11 mouse cellular contexts compared by ENCODE assay signal in genomic region chr12:108220621-108221020, GRCm38 (mm10). TPM values are rescaled to one million over a fixed set of nuclear protein-coding genes. Genes with fewer than 3 reads are reported as not detected.
A peak's percentile ranks its signal among the peaks of the same experiment; 100 is the strongest.
DNase-seq lines count a peak whose midpoint lies in the region; ATAC-seq lines count a peak whose summit lies in the region.
"Had no signal": no experiment of that assay in that cellular context is flagged by ENCODE, and none has a peak within 500 bp of the region (broad histone marks: within the 10 kb centered on the region; RNA-seq: fewer than 3 reads in every experiment).

No protein-coding gene starts in this region.

- no peaks in the 10 kb centered on the region for H3K9me3 ChIP-seq in heart, embryonic 10.5 days
- H3K9me3 ChIP-seq in embryonic facial prominence, embryonic 10.5 days, result no peaks in the 10 kb centered on the region
- H3K9me3 ChIP-seq in hindbrain, embryonic 13.5 days, result no peaks in the 10 kb centered on the region
- H3K9me3 ChIP-seq in midbrain, embryonic 14.5 days (ENCODE audit: control insufficient read depth, low read length), result no peaks in the 10 kb centered on the region

- 0 out of 2 replicates have a peak, but pooled peaks cover 3% of the 10 kb centered on the region for H3K36me3 ChIP-seq in heart, embryonic 10.5 days
- H3K36me3 ChIP-seq in embryonic facial prominence, embryonic 10.5 days (replicated peaks), result peaks cover 6% of the 10 kb centered on the region
- H3K36me3 ChIP-seq in hindbrain, embryonic 13.5 days, result no peaks in the 10 kb centered on the region
- no peaks in the 10 kb centered on the region for H3K36me3 ChIP-seq in midbrain, embryonic 14.5 days (ENCODE audit: control insufficient read depth, insufficient read depth, low read length)

- ATAC-seq in hindbrain, embryonic 13.5 days (ENCODE audit: low FRiP score), result peak; percentile 36; the same call in 1 of the 2 replicates
- ATAC-seq in midbrain, embryonic 14.5 days (ENCODE audit: low FRiP score, low TSS enrichment), result peak; percentile 28; the same call in 1 of the 2 replicates
- ATAC-seq in activated CD4-positive, CD25-positive, alpha-beta regulatory T cell, adult 4 months, result no peak
- ATAC-seq in erythroid progenitor cell, adult 5-6 weeks (replicated peaks; ENCODE audit: low FRiP score, poor library complexity, severe bottlenecking), result no peak
- no peak for ATAC-seq in inflammation-experienced regulatory T-cells, adult 6 months

- peak overlapping the region; percentile 73; the same call in 1 of the 2 replicates for H3K27ac ChIP-seq in heart, embryonic 10.5 days
- H3K27ac ChIP-seq in embryonic facial prominence, embryonic 10.5 days (replicated peaks), result peak overlapping the region; percentile 57
- peak overlapping the region; percentile 92 for H3K27ac ChIP-seq in hindbrain, embryonic 13.5 days
- H3K27ac ChIP-seq in midbrain, embryonic 14.5 days (replicated peaks; ENCODE audit: low read depth, low read length), result peak overlapping the region; percentile 41
- H3K27ac ChIP-seq: liver, embryonic 14.5 days had no signal

- no peak overlapping the region for H3K9ac ChIP-seq in hindbrain, embryonic 13.5 days
- H3K9ac ChIP-seq in midbrain, embryonic 14.5 days (replicated peaks; ENCODE audit: low read length), result no peak overlapping the region
- H3K9ac ChIP-seq: liver, embryonic 14.5 days had no signal

- no peak overlapping the region for H3K4me3 ChIP-seq in heart, embryonic 10.5 days
- no peak overlapping the region for H3K4me3 ChIP-seq in embryonic facial prominence, embryonic 10.5 days
- H3K4me3 ChIP-seq in hindbrain, embryonic 13.5 days, result no peak overlapping the region
- H3K4me3 ChIP-seq in midbrain, embryonic 14.5 days (replicated peaks; ENCODE audit: low read depth, low read length), result no peak overlapping the region

- no peak for DNase-seq in heart, embryonic 10.5 days (ENCODE audit: low spot score)
- no peak for DNase-seq in heart, adult 8-10 months (ENCODE audit: low spot score)
- no peak for DNase-seq in embryonic facial prominence, embryonic 10.5 days (ENCODE audit: low spot score)
- peak; percentile 49 for DNase-seq in midbrain, embryonic 14.5 days
- DNase-seq: gastrocnemius, postnatal 25 days; heart, postnatal 14 days had no signal

- H3K4me1 ChIP-seq in heart, embryonic 10.5 days, result peaks cover 91% of the 10 kb centered on the region
- H3K4me1 ChIP-seq in embryonic facial prominence, embryonic 10.5 days, result peaks cover 91% of the 10 kb centered on the region
- H3K4me1 ChIP-seq in hindbrain, embryonic 13.5 days (replicated peaks), result peaks cover 91% of the 10 kb centered on the region
- H3K4me1 ChIP-seq in midbrain, embryonic 14.5 days (ENCODE audit: control insufficient read depth, insufficient read depth, low read length), result peaks cover 63% of the 10 kb centered on the region

- 76% methylated on average over 12 of the region's 12 CpGs for WGBS in heart, embryonic 10.5 days
- WGBS in embryonic facial prominence, embryonic 10.5 days, result 74% methylated on average over 12 of the region's 12 CpGs
- WGBS in hindbrain, embryonic 13.5 days, result 50% methylated on average over 12 of the region's 12 CpGs
- WGBS in midbrain, embryonic 14.5 days, result 56% methylated on average over 12 of the region's 12 CpGs

- no peaks in the 10 kb centered on the region for H3K27me3 ChIP-seq in heart, embryonic 10.5 days (ENCODE audit: insufficient read depth, poor library complexity, severe bottlenecking)
- no peaks in the 10 kb centered on the region for H3K27me3 ChIP-seq in embryonic facial prominence, embryonic 10.5 days (replicated peaks; ENCODE audit: low read depth, poor library complexity, severe bottlenecking)
- H3K27me3 ChIP-seq in hindbrain, embryonic 13.5 days, result no peaks in the 10 kb centered on the region
- H3K27me3 ChIP-seq in midbrain, embryonic 14.5 days (ENCODE audit: control insufficient read depth, insufficient read depth, low read length), result no peaks in the 10 kb centered on the region

- no peak overlapping the region for H3K4me2 ChIP-seq in hindbrain, embryonic 13.5 days
- H3K4me2 ChIP-seq in midbrain, embryonic 14.5 days (ENCODE audit: low read length), result no peak overlapping the region

RNA-seq across cellular contexts. Expression of gene Ccnk, which starts 41.2 kb away (rescaled TPM):
- polyA plus RNA-seq in heart, embryonic 10.5 days (2016; fragmentation: Nextera tagmentation; extraction: Ambion mirVana), result 2.0 and 3.6 TPM in 2 replicates
- 10 to 100 TPM; 25.5 to 32.4 (median 31.1) TPM for total RNA-seq in heart, adult 8-10 months (2022)
- 2.7 and 3.2 TPM in 2 replicates for polyA plus RNA-seq in embryonic facial prominence, embryonic 10.5 days (2016; fragmentation: Nextera tagmentation; extraction: Ambion mirVana)
- polyA plus RNA-seq in hindbrain, embryonic 13.5 days (2015; fragmentation: Nextera tagmentation; extraction: Ambion mirVana), result 3.8 and 4.0 TPM in 2 replicates
- polyA plus RNA-seq in midbrain, embryonic 14.5 days (2014; fragmentation: Nextera tagmentation; extraction: Ambion mirVana), result 6.0 and 7.4 TPM in 2 replicates
- 1 to 10 TPM; 4.7 to 6.6 TPM for polyA plus RNA-seq in activated CD4-positive, CD25-positive, alpha-beta regulatory T cell, adult 4 months (2017; shearing (Covaris generic))
- total RNA-seq in erythroid progenitor cell, adult 5-6 weeks (2015; ENCODE audit: low replicate concordance), result 38.1 and 80.0 TPM in 2 replicates
- total RNA-seq in erythroid progenitor cell, adult 5-6 weeks (2017; ENCODE audit: low replicate concordance), result 19.3 and 24.7 TPM in 2 replicates
- polyA plus RNA-seq in inflammation-experienced regulatory T-cells, adult 6 months (2017; shearing (Covaris generic)), result 1 to 10 TPM; 3.9 to 6.3 (median 5.2) TPM

RNA-seq across cellular contexts. Expression of gene Setd3, which starts 41.5 kb away (rescaled TPM):
- polyA plus RNA-seq in heart, embryonic 10.5 days (2016; fragmentation: Nextera tagmentation; extraction: Ambion mirVana), result 72.6 TPM in 2 replicates
- total RNA-seq in heart, adult 8-10 months (2022), result 100 to 1,000 TPM in 1 of 4 experiments, 10 to 100 TPM in 3; 88.6 to 103 (median 93.1) TPM
- 79.6 and 81.5 TPM in 2 replicates for polyA plus RNA-seq in embryonic facial prominence, embryonic 10.5 days (2016; fragmentation: Nextera tagmentation; extraction: Ambion mirVana)
- 99.7 and 102 TPM in 2 replicates for polyA plus RNA-seq in hindbrain, embryonic 13.5 days (2015; fragmentation: Nextera tagmentation; extraction: Ambion mirVana)
- polyA plus RNA-seq in midbrain, embryonic 14.5 days (2014; fragmentation: Nextera tagmentation; extraction: Ambion mirVana), result 75.5 and 93.3 TPM in 2 replicates
- 10 to 100 TPM; 28.1 to 29.3 TPM for polyA plus RNA-seq in activated CD4-positive, CD25-positive, alpha-beta regulatory T cell, adult 4 months (2017; shearing (Covaris generic))
- 121 and 122 TPM in 2 replicates for total RNA-seq in erythroid progenitor cell, adult 5-6 weeks (2015; ENCODE audit: low replicate concordance)
- total RNA-seq in erythroid progenitor cell, adult 5-6 weeks (2017; ENCODE audit: low replicate concordance), result 162 and 177 TPM in 2 replicates
- 10 to 100 TPM; 27.7 to 33.1 (median 32.1) TPM for polyA plus RNA-seq in inflammation-experienced regulatory T-cells, adult 6 months (2017; shearing (Covaris generic))

RNA-seq across cellular contexts. Expression of gene Ccdc85c, which starts 54.6 kb away (rescaled TPM):
- 5.7 and 6.7 TPM in 2 replicates for polyA plus RNA-seq in heart, embryonic 10.5 days (2016; fragmentation: Nextera tagmentation; extraction: Ambion mirVana)
- 10 to 100 TPM; 38.2 to 46.2 (median 40.0) TPM for total RNA-seq in heart, adult 8-10 months (2022)
- 11.4 and 12.1 TPM in 2 replicates for polyA plus RNA-seq in embryonic facial prominence, embryonic 10.5 days (2016; fragmentation: Nextera tagmentation; extraction: Ambion mirVana)
- polyA plus RNA-seq in hindbrain, embryonic 13.5 days (2015; fragmentation: Nextera tagmentation; extraction: Ambion mirVana), result 17.3 and 17.7 TPM in 2 replicates
- 20.9 and 22.3 TPM in 2 replicates for polyA plus RNA-seq in midbrain, embryonic 14.5 days (2014; fragmentation: Nextera tagmentation; extraction: Ambion mirVana)
- polyA plus RNA-seq in activated CD4-positive, CD25-positive, alpha-beta regulatory T cell, adult 4 months (2017; shearing (Covaris generic)), result under 1 TPM; 0.25 to 0.42 TPM
- not detected in 2 replicates for total RNA-seq in erythroid progenitor cell, adult 5-6 weeks (2015; ENCODE audit: low replicate concordance)
- total RNA-seq in erythroid progenitor cell, adult 5-6 weeks (2017; ENCODE audit: low replicate concordance), result 0.64 and 6.3 TPM in 2 replicates
- polyA plus RNA-seq in inflammation-experienced regulatory T-cells, adult 6 months (2017; shearing (Covaris generic)), result under 1 TPM; 0.21 to 0.33 (median 0.28) TPM

Comparison
In these comparisons a context has a peak if more than half of its experiments do, and no peak if none do; other contexts are left out.
1. H3K27ac ChIP-seq: peak in every context shown above with its lines; median percentile 92 in hindbrain, embryonic 13.5 days; 73 in heart, embryonic 10.5 days; 57 in embryonic facial prominence, embryonic 10.5 days; 41 in midbrain, embryonic 14.5 days.
2. ATAC-seq: peak in hindbrain, embryonic 13.5 days (single experiment) and midbrain, embryonic 14.5 days (single experiment); none in activated CD4-positive, CD25-positive, alpha-beta regulatory T cell, adult 4 months (single experiment), erythroid progenitor cell, adult 5-6 weeks (single experiment) and inflammation-experienced regulatory T-cells, adult 6 months (single experiment).